Mouse (Mus musculus): ENCODE measurements at regions not wholly inside any gene's neighbourhood (a gene's known extent, or its start where the extent isn't known, plus 50 kb on each side); places are given as distances from the start of the nearest gene placed in this dataset.

GRCm38 (mm10) chr7:88960190-88960589 is 443.8 kb downstream of the Tmem135 start:
- WGBS: 72% methylated on average over 4 of the region's 4 CpGs
- ATAC-seq: no peak

GRCm38 (mm10) chr7:88959332-88960124 is 444.5 kb downstream of the Tmem135 start:
- Histone ChIP-seq H3K4me3 (ENCODE audit: low read depth, low read length) (no peak overlapping the region), H3K4me1 (replicated peaks; ENCODE audit: control insufficient read depth, insufficient read depth, low read length) (no peaks in the 10 kb centered on the region), H3K9me3 (ENCODE audit: control insufficient read depth) (no peaks in the 10 kb centered on the region), H3K27me3 (replicated peaks; ENCODE audit: control insufficient read depth, insufficient read depth, low read length) (no peaks in the 10 kb centered on the region), H3K4me2 (replicated peaks; ENCODE audit: low read depth) (no peak overlapping the region), H3K27ac (ENCODE audit: low read depth, low read length) (no peak overlapping the region), H3K9ac (ENCODE audit: low read depth, low read length) (no peak overlapping the region), H3K36me3 (ENCODE audit: control insufficient read depth, insufficient read depth) (no peaks in the 10 kb centered on the region)
- no peak for TF ChIP-seq CTCF (IDR thresholded peaks at IDR 0.05; ENCODE audit: low read depth)
- 42% methylated on average over 6 of the region's 6 CpGs for WGBS
- no peak for ATAC-seq

More at GRCm38 (mm10) chr7:88960190-88960589, 443.8 kb downstream of the Tmem135 start:
- H3K4me2 ChIP-seq (replicated peaks; ENCODE audit: low read depth): no peak overlapping the region
- TF ChIP-seq CTCF (IDR thresholded peaks at IDR 0.05; ENCODE audit: low read depth): no peak
- H3K4me3 ChIP-seq (ENCODE audit: low read depth, low read length): no peak overlapping the region
- H3K9me3 ChIP-seq (ENCODE audit: control insufficient read depth): no peaks in the 10 kb centered on the region
- H3K9ac ChIP-seq (ENCODE audit: low read depth, low read length): no peak overlapping the region
- no peaks in the 10 kb centered on the region for H3K27me3 ChIP-seq (replicated peaks; ENCODE audit: control insufficient read depth, insufficient read depth, low read length)
- no peaks in the 10 kb centered on the region for H3K4me1 ChIP-seq (replicated peaks; ENCODE audit: control insufficient read depth, insufficient read depth, low read length)
- no peak overlapping the region for H3K27ac ChIP-seq (ENCODE audit: low read depth, low read length)
- H3K36me3 ChIP-seq (ENCODE audit: control insufficient read depth, insufficient read depth): no peaks in the 10 kb centered on the region

GRCm38 (mm10) chr7:88954978-88955377 is 449.0 kb downstream of the Tmem135 start:
- H3K27ac ChIP-seq (ENCODE audit: low read depth, low read length): no peak overlapping the region
- H3K9me3 ChIP-seq (ENCODE audit: control insufficient read depth): no peaks in the 10 kb centered on the region
- no peaks in the 10 kb centered on the region for H3K36me3 ChIP-seq (ENCODE audit: control insufficient read depth, insufficient read depth)
- no peak for TF ChIP-seq CTCF (IDR thresholded peaks at IDR 0.05; ENCODE audit: low read depth)
- H3K4me1 ChIP-seq (replicated peaks; ENCODE audit: control insufficient read depth, insufficient read depth, low read length): no peaks in the 10 kb centered on the region
- ATAC-seq: no peak
- H3K4me3 ChIP-seq (ENCODE audit: low read depth, low read length): no peak overlapping the region
- 76% methylated on average over 3 of the region's 3 CpGs for WGBS
- H3K27me3 ChIP-seq (replicated peaks; ENCODE audit: control insufficient read depth, insufficient read depth, low read length): no peaks in the 10 kb centered on the region
- H3K9ac ChIP-seq (ENCODE audit: low read depth, low read length): no peak overlapping the region
- H3K4me2 ChIP-seq (replicated peaks; ENCODE audit: low read depth): no peak overlapping the region

GRCm38 (mm10) chr7:88945338-88945737 is 458.7 kb downstream of the Tmem135 start:
- H3K9me3 ChIP-seq (ENCODE audit: control insufficient read depth): no peaks in the 10 kb centered on the region
- no peak overlapping the region for H3K9ac ChIP-seq (ENCODE audit: low read depth, low read length)
- no peak overlapping the region for H3K4me2 ChIP-seq (replicated peaks; ENCODE audit: low read depth)
- H3K4me1 ChIP-seq (replicated peaks; ENCODE audit: control insufficient read depth, insufficient read depth, low read length): no peaks in the 10 kb centered on the region
- H3K36me3 ChIP-seq (ENCODE audit: control insufficient read depth, insufficient read depth): no peaks in the 10 kb centered on the region
- no peak for TF ChIP-seq CTCF (IDR thresholded peaks at IDR 0.05; ENCODE audit: low read depth)
- H3K27ac ChIP-seq (ENCODE audit: low read depth, low read length): no peak overlapping the region
- no peak overlapping the region for H3K4me3 ChIP-seq (ENCODE audit: low read depth, low read length)
- H3K27me3 ChIP-seq (replicated peaks; ENCODE audit: control insufficient read depth, insufficient read depth, low read length): no peaks in the 10 kb centered on the region
- ATAC-seq: no peak

DNA sequence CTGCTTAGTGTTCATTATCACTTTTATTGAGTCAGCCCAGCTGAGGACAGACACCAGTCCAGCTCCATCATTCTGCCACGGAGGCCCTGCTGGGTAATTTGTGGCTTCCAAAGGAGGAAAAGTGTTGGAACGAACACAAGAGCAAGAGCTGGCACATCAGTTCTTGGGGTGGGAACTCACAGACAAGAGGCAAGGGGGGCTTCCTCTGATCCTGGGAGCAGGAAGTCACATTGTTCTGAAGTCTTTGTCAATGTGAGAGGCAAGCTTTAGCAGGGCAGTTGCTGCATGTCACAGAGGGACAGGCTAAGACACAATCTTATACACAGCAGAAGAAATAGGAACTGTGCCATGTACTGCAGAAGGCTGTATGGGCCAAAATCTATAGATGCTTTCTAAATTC is 459.1 kb downstream of the Tmem135 start:
- no peak overlapping the region for H3K4me3 ChIP-seq (ENCODE audit: low read depth, low read length)
- H3K4me2 ChIP-seq (replicated peaks; ENCODE audit: low read depth): no peak overlapping the region
- no peak overlapping the region for H3K9ac ChIP-seq (ENCODE audit: low read depth, low read length)
- no peak for ATAC-seq
- 60% methylated on average over 2 of the region's 2 CpGs for WGBS
- H3K4me1 ChIP-seq (replicated peaks; ENCODE audit: control insufficient read depth, insufficient read depth, low read length): no peaks in the 10 kb centered on the region
- no peak for TF ChIP-seq CTCF (IDR thresholded peaks at IDR 0.05; ENCODE audit: low read depth)
- H3K27ac ChIP-seq (ENCODE audit: low read depth, low read length): no peak overlapping the region
- H3K27me3 ChIP-seq (replicated peaks; ENCODE audit: control insufficient read depth, insufficient read depth, low read length): no peaks in the 10 kb centered on the region
- no peaks in the 10 kb centered on the region for H3K9me3 ChIP-seq (ENCODE audit: control insufficient read depth)
- H3K36me3 ChIP-seq (ENCODE audit: control insufficient read depth, insufficient read depth): no peaks in the 10 kb centered on the region

DNA sequence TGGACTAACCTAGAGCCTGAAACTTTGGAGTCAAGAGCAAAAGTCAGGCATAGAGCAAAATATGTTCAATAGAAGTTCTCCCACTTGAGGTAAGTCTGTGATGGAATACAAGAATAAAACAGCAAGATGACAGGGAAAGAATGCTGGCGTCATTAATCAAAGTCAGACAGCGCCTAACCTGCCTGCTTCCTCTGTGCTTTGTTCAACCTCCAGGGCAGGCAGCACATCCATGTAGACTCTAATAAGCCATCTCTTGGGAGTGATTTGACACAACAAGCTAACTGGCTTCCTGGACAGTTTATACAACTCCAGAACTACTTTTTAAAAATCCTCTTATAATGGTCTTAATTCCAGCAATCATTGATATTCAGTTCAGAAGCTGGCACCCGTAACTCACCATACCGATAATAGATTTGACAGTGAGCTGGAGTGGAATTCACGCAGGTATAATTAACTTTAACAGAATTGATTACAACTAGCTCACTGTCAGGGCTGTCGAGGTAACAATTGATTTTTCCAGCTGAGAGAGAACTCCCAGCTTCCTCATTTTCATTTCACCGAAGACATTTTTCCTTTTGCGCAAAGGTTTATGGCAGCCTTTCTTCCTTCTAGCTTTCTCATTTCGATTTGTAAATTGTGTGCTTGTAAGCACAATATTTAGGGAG is 462.6 kb downstream of the Tmem135 start:
- H3K4me2 ChIP-seq (replicated peaks; ENCODE audit: low read depth): no peak overlapping the region
- H3K27me3 ChIP-seq (replicated peaks; ENCODE audit: control insufficient read depth, insufficient read depth, low read length): no peaks in the 10 kb centered on the region
- TF ChIP-seq CTCF (IDR thresholded peaks at IDR 0.05; ENCODE audit: low read depth): no peak
- ATAC-seq: no peak
- no peaks in the 10 kb centered on the region for H3K9me3 ChIP-seq (ENCODE audit: control insufficient read depth)
- H3K4me3 ChIP-seq (ENCODE audit: low read depth, low read length): no peak overlapping the region
- no peak overlapping the region for H3K9ac ChIP-seq (ENCODE audit: low read depth, low read length)
- 72% methylated on average over 9 of the region's 9 CpGs for WGBS
- no peaks in the 10 kb centered on the region for H3K36me3 ChIP-seq (ENCODE audit: control insufficient read depth, insufficient read depth)
- no peaks in the 10 kb centered on the region for H3K4me1 ChIP-seq (replicated peaks; ENCODE audit: control insufficient read depth, insufficient read depth, low read length)
- no peak overlapping the region for H3K27ac ChIP-seq (ENCODE audit: low read depth, low read length)

Data from intestine, postnatal 0 days (tissue).